Mouse (Mus musculus) myocyte (in vitro differentiated cells): ENCODE results near the gene Psors1c2.

Source experiments
- MYOG ChIP-seq, 3 experiments: IDR thresholded peaks; one replicate each; pipeline ENCODE4 v1.6.1; 2011; ENCODE audit warnings: control low read depth in 2 of 3, low read depth in 2 of 3, mild to moderate bottlenecking in 2 of 3; ENCODE audit not compliant: insufficient read length in 2 of 3, control insufficient read depth in 1 of 3, insufficient read depth in 1 of 3
- POLR2A ChIP-seq: IDR thresholded peaks from one replicate; pipeline ENCODE4 v1.6.1; 2011; ENCODE audit warnings: low read depth, mild to moderate bottlenecking, control low read depth, moderate library complexity; ENCODE audit not compliant: insufficient read length
- USF1 ChIP-seq: IDR thresholded peaks from one replicate; pipeline ENCODE4 v1.6.1; 2011; ENCODE audit warnings: low read depth, mild to moderate bottlenecking, control low read depth, moderate library complexity

DNA sequence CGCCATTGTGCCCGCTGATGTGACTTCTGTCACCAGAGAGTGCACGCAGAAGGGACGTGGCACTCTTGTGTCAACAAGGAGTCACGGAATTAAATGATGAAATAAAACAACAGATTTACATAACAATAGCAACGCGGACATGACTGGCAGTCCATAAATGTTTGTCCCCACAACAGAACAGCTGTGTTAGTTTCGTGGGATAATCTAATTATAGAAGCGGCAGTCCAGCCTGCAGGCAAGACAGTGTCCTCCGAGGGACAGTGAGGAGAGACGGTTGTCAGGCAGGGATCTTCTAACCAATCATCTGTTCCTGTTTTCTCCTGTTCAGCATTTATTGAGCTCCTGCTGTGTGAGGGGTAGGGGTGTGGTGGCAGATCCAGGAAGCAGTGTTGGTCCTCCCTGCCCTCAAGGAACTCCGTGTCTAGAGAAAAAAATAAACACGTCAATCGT, 10.4 kb downstream of the Psors1c2 start:
- peak; percentile 14 for TF ChIP-seq POLR2A
- TF ChIP-seq USF1: no peak
- peak in 2 of 3 experiments; percentile 48 to 77 for TF ChIP-seq MYOG (IDR thresholded peaks at IDR 0.05; ENCODE audit: control insufficient read depth in 1 of 3, insufficient read depth in 1 of 3, insufficient read length in 2 of 3, low read depth in 2 of 3)
